Mouse (Mus musculus) liver, postnatal 0 days (tissue): Measurements from ENCODE around the gene Zfp106.

Experiments used
- CTCF ChIP-seq: sonication (generic); IDR thresholded peaks from 2 replicates; pipeline ENCODE4 v1.5.1; 2016; ENCODE audit warnings: antibody characterized with exemption, low read depth
- EP300 ChIP-seq: IDR thresholded peaks from 2 replicates; pipeline ENCODE4 v1.6.1; 2016; ENCODE audit warnings: antibody characterized with exemption, low read depth, mild to moderate bottlenecking

DNA sequence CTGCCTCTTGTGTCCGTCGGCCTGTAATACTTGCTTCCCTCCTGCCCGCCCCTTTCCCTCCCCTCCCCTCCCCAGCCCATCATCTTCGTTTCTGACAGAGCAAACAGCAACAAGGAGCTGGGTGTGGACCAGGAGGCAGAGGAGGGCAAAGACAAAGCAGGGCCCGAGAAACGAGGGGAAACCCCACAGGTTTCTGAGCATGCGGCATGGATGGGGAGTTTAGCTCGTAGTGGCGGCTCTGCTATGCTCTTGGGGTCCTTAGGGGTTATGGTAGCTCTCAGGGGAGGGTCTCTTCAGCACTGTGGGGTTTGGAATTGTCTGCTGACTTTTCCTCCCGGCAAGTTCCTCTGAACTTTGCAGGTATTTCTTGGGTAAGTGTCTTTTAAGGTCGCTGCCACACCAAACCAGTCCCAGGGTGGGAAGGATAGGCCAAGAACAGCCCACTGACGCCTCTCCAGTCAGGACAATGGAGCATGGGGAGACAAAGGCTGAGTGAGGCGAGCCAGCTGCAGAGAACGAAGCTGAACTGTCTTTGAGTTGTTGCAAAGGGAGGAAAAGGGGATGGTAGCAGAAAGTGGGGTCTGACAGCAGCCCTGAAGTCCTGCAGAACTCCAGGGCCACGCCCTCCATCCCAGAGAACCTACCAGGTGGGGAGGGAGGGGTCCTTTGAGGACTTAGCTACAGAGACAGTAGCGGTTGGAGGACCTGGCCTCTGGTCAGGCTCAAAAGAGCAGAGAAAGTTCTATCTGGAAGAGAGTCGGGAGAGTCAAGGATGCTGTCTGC lies 62.3 kb downstream of the Zfp106 start:
- TF ChIP-seq EP300 (no peak), CTCF (no peak)
